Mouse (Mus musculus) T-helper 1 cell (primary cell): ENCODE measurements at regions not wholly inside any gene's neighbourhood (a gene's known extent, or its start where the extent isn't known, plus 50 kb on each side); places are given as distances from the start of the nearest gene placed in this dataset.

Experiments
- in situ Hi-C: fragments of 300-600 bp; cut with MboI, MseI; formaldehyde crosslinking; loops from one replicate; pipeline ENCODE4 v1.15.1; 2025; ENCODE audit warnings: high pct_unique_total_duplicates

DNA sequence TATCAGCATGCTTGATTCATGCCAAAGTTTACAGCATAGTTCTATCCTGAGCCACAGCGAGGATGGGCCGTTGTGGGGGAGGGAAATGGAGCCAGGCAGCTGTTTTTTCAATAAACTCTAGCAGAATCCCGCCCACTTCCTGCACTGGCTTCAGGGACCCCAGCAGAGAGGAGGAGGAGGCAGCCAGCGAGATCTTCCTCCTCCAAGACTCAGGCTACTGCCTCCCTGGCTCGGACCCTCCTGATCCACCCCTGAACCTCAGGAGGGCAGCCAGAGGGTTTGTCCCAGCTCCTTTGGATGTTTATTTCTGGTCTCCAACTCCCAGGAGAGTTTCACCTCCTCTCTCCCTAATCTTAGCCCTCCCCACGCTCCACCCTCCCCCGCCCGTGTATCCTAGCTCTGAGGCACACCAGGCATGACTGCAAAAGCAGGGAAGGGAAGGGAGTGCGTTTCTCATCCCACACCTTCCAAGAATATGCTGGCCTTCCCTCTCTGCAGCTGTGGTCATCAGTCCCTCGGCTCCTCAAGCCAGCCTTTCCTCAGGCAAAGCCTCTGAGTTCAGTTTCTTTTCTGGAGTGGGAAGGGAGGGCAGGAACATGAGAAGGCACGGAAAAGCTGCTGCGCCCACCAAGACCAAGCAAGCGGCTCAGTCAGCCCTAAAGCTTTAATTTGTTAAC, 195.5 kb downstream of the Sox4 start:
- in situ Hi-C loops = loop anchor here (10.0 kb wide), 1 partner anchor 323 kb away; no protein-coding TSS in a partner anchor

DNA sequence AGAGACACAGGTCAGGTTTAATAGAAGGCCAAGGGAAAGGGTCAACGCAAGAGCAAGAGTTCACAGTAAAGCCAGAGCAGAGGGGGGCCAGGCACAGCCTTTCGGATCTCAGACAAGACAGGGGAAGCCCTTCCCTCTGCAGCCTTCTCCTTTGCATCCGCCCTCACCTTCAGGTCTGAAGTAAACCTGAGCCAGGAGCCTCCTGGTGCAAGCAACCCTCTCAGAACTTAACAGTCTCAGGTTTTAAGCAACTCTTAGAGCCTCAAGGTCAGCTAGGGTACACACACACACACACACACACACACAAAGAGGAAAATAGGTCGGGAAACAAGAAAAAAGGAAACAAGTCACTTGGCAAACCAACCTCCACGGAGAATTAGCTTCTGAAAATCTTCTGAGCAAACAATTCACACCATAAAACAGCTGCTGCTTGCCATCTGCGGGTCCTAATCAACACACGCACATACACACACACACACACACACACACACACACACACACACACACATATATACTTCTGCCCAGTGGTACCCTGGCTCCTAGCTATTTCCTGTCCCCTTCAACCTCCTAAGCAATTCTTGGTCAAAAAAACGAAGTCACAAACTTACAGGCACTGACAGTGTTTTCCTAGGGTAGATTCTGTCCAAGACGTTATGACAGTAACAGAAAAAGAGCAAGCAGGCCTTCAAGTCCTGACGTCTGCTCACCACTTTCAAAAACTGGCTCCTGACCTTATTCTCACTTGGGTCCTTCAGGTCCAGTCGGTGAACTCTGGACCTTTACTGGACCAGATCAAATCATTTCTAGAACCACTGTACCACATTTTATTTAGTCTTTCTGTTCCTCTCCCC, 196.4 kb downstream of the Sox4 start:
- in situ Hi-C loops = loop anchor here (10.0 kb wide), 1 partner anchor 322 kb away; no protein-coding TSS in a partner anchor

GRCm38 (mm10) chr13:28754207-28754606, 199.3 kb downstream of the Sox4 start:
- in situ Hi-C loops = loop anchor here (10.0 kb wide), 1 partner anchor 319 kb away; no protein-coding TSS in a partner anchor

DNA sequence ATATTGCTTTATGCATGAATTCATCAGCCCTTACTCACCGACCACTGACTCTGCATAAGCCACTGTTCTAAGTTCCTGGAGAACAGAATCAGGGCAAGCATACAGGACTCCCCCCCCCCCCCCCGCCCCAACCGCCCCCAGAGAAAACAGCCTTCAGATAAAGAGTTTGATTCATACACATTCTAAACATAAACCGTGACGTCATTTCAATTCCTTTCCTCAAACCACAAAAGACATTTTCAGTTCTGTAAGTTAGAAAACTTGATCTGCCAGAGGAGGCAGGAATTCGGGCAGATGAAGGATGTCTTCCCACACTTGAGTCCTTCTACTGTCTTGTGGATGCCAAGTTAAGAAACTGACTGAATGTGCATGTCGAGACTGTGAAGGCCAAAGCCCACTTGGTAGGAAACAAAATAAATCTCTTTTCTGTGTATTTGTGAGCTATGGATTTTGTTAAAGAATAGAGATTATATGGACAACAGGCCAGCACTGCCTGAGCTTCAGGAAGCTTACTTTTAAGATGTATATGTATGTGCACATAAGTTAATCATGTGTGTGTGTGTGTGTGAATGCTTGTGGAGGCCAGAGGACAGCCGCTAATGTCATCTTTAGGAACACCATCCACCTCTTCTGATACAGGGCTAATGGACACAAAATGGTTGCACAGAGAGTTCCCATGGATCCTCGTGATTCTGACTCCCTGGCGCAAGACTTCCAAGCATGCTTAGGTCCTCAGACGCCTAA, 202.4 kb downstream of the Sox4 start:
- in situ Hi-C loops = loop anchor here (10.0 kb wide), 1 partner anchor 316 kb away; no protein-coding TSS in a partner anchor

DNA sequence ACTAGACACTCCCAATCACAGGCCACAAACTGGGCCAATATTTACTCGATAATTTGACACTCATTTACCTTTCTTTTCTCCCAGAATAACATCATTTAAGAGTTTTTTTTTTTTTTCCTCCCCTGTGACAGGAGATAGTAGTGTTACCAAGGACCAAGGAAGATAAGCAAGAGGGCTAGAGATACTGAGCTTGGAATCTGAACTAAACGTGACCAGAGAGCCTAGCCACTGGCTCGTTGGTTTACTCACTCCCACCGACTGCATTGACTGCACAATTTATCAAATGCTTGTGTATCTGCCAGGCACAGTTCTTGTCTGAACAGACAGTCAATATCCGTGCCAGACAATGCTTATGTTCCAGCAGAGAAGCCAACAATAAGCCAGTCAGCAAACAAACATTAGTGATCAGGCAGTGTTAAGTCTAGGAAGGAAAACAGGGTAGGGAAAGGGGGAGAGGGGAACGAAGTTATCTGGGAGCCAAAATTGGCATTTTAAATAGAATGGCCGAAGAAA, 213.3 kb downstream of the Sox4 start:
- in situ Hi-C loops = no loop called here

GRCm38 (mm10) chr13:28738160-28739100, 215.1 kb downstream of the Sox4 start:
- in situ Hi-C loops = no loop called here

GRCm38 (mm10) chr13:28732475-28732874, 221.0 kb downstream of the Sox4 start:
- in situ Hi-C loops = no loop called here

- in situ Hi-C loops = no loop called here
Measured at GRCm38 (mm10) chr13:28732036-28732435, 221.5 kb downstream of the Sox4 start.

- in situ Hi-C loops = no loop called here
Measured at GRCm38 (mm10) chr13:28730059-28730580, 223.4 kb downstream of the Sox4 start.

DNA sequence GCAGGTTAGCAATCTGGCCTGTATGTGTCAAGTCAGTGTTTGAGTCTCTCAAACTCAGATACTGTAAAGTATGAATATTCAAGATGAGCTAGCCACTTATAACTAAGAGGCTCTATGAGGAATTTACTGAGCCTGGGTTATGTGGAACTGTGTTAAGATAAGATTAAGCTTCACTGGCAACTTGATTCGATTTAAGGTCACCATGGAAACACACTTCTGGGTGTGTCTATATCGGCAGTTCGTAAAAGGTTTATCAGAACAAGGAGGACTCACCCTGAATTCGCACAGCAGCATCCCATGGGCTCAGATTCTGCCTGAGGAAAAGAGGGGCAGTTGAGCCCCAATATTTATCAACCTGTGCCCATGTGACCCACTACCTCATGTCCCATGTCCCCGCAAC, 224.7 kb downstream of the Sox4 start:
- in situ Hi-C loops = no loop called here

- in situ Hi-C loops = no loop called here
Measured at GRCm38 (mm10) chr13:28724300-28724699, 229.2 kb downstream of the Sox4 start.

DNA sequence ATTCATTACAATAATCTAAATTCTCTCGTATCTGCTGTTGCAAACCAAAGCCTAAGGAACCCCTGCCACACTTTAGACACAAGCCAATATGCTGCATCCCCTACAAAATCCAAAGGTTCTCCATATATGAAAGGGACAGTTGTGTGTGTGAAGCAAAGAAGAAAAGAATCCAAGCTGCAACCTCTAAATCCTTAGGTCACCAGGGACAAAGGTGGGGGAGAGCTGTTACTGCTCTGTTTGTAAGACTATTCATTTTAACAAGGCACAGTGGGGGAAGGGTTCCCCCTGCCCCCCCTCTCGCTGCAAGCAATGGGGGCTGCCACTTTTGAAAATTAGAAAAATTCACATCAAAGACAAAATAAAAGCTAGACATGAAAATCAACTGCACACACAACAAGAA, 231.4 kb downstream of the Sox4 start:
- in situ Hi-C loops = no loop called here

DNA sequence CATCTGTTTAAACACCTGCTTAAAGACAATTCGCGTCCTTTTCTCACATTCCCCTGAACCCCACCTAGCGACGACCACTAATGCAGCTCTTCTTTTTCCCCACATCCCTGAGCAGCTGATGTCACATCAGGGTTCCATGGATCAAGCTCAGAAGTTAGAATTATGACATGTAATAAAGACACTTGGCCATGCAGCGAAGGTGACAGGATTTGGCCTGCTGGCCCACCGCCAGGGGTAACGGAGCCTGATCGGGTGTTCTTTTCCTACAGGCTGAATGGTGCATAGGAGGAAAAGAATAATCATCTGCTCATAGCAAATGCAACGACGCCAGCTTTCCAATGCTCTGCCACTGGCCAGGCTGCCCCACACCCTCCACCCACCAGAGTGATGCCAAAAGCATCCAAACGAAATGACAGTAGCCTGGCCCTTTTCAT, 231.9 kb downstream of the Sox4 start:
- in situ Hi-C loops = no loop called here

DNA sequence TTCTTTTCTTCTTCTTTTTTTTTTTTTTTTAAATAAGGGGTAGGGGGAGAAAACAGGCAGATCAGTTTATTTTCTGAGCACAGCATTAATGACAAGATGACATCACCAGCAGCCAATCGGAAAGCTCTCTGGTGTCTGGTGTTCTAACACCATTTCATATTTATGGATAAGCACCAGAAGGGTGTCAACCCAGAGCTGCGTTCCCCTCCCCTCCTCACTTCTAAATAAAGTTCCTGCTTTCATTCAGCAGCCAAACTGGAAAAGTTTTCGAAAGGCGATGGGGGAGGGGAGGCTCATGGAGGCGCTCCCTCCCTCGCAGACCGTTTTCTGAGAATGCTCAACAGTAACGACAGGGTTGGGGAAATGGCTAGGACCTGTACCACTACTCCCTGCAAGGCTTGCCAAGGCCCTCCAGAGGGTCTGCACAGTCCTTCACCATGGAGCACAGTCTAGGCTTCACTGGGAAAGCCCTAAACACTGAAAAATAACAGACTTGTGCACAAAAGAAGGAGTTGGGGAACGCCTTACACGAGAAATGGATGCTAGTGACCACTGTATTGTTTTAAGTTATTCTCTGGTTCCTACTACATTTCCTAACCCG, 232.8 kb downstream of the Sox4 start:
- in situ Hi-C loops = no loop called here

GRCm38 (mm10) chr13:28720169-28720568, 233.3 kb downstream of the Sox4 start:
- in situ Hi-C loops = no loop called here

- in situ Hi-C loops = no loop called here
Measured at GRCm38 (mm10) chr13:28718868-28719265, 234.6 kb downstream of the Sox4 start.

- in situ Hi-C loops = no loop called here
Measured at GRCm38 (mm10) chr13:28718169-28718867, 235.2 kb downstream of the Sox4 start.

DNA sequence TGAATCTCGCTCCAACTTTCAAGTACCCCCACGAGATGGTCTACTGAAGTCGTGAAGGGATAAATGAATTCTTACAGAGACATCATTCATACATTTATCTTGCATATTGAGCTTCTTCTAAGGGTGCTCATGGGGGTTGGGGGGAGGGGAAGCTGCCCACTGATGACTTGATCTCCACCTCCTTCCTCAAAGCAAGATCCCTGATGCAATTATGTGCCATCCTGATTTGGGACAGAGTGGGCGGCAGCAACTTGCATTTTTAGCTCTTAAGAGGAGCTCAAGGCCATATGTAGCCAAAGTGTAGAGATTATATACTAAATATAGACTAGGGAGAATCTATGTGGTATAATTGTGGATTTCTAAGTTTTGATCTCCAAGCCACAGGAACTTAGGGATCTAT, 236.1 kb downstream of the Sox4 start:
- in situ Hi-C loops = no loop called here

GRCm38 (mm10) chr13:28709966-28710365, 243.5 kb downstream of the Sox4 start:
- in situ Hi-C loops = no loop called here
